Mouse (Mus musculus): ENCODE data around the gene Adnp. TPM values are rescaled to one million over a fixed set of nuclear protein-coding genes. Genes with fewer than 3 reads are reported as not detected.
"Not testable (repeated sequence)": the region's sequence is repeated elsewhere in the genome, so short reads cannot be mapped to it uniquely, and the experiment has no call there.

The Adnp gene
- total RNA-seq, 2 experiments from 2014 or later = 4.7 to 28.7 TPM

GRCm38 (mm10) chr2:168158911-168159711, 47.8 kb downstream of the Adnp start:
- ATAC-seq (replicated peaks; ENCODE audit: poor library complexity, severe bottlenecking) = peak; percentile 26

- not testable (repeated sequence) for ATAC-seq (replicated peaks; ENCODE audit: poor library complexity, severe bottlenecking)
Observed at GRCm38 (mm10) chr2:168157974-168158373, 48.9 kb downstream of the Adnp start.

- no peak for ATAC-seq (replicated peaks; ENCODE audit: poor library complexity, severe bottlenecking)
Observed at GRCm38 (mm10) chr2:168156361-168156760, 50.6 kb downstream of the Adnp start.

GRCm38 (mm10) chr2:168155666-168156065, 51.2 kb downstream of the Adnp start:
- no peak for ATAC-seq (replicated peaks; ENCODE audit: poor library complexity, severe bottlenecking)

GRCm38 (mm10) chr2:168154090-168154881, 52.6 kb downstream of the Adnp start:
- peak; percentile 96 for ATAC-seq (replicated peaks; ENCODE audit: poor library complexity, severe bottlenecking)

- peak; percentile 52; the same call in 1 of the 2 replicates for ATAC-seq (replicated peaks; ENCODE audit: poor library complexity, severe bottlenecking)
Observed at GRCm38 (mm10) chr2:168149241-168149640, 57.7 kb downstream of the Adnp start.

- no peak for ATAC-seq (replicated peaks; ENCODE audit: poor library complexity, severe bottlenecking)
Observed at GRCm38 (mm10) chr2:168147722-168148432, 59.0 kb downstream of the Adnp start.

- ATAC-seq (replicated peaks; ENCODE audit: poor library complexity, severe bottlenecking) = no peak
Observed at GRCm38 (mm10) chr2:168145437-168145836, 61.5 kb downstream of the Adnp start.

- no peak for ATAC-seq (replicated peaks; ENCODE audit: poor library complexity, severe bottlenecking)
Observed at GRCm38 (mm10) chr2:168143794-168144193, 63.1 kb downstream of the Adnp start.

- ATAC-seq (replicated peaks; ENCODE audit: poor library complexity, severe bottlenecking) = no peak
Observed at GRCm38 (mm10) chr2:168137161-168137560, 69.8 kb downstream of the Adnp start.

Other genes with a start within 250 kb of the Adnp start
- not detected in 2 replicates for gene Ripor3, start 196.5 kb downstream of the Adnp start, total RNA-seq (2014; fragmentation: Nextera tagmentation)
- not detected in 2 replicates for gene Ripor3, start 196.5 kb downstream of the Adnp start, total RNA-seq (2017)
- gene Pard6b, start 126.1 kb downstream of the Adnp start, total RNA-seq (2014; fragmentation: Nextera tagmentation) = 0.58 TPM in 1 of 2 replicates, not detected in the other
- 0.04 and 0.21 TPM in 2 replicates for gene Pard6b, start 126.1 kb downstream of the Adnp start, total RNA-seq (2017)
- 36.9 and 50.4 TPM in 2 replicates for gene Gm20716, start 23.3 kb upstream of the Adnp start, total RNA-seq (2014; fragmentation: Nextera tagmentation)
- 38.6 and 39.8 TPM in 2 replicates for gene Gm20716, start 23.3 kb upstream of the Adnp start, total RNA-seq (2017)
- 54.1 and 58.0 TPM in 2 replicates for gene Dpm1, start 23.5 kb upstream of the Adnp start, total RNA-seq (2014; fragmentation: Nextera tagmentation)
- 46.7 and 54.9 TPM in 2 replicates for gene Dpm1, start 23.5 kb upstream of the Adnp start, total RNA-seq (2017)
- 4.1 and 6.0 TPM in 2 replicates for gene Mocs3, start 23.5 kb upstream of the Adnp start, total RNA-seq (2014; fragmentation: Nextera tagmentation)
- 3.2 and 3.7 TPM in 2 replicates for gene Mocs3, start 23.5 kb upstream of the Adnp start, total RNA-seq (2017)
- 3.4 and 4.9 TPM in 2 replicates for gene Kcng1, start 74.6 kb upstream of the Adnp start, total RNA-seq (2014; fragmentation: Nextera tagmentation)
- 0.04 and 0.57 TPM in 2 replicates for gene Kcng1, start 74.6 kb upstream of the Adnp start, total RNA-seq (2017)

Measured in granulocyte monocyte progenitor cell, adult 5-6 weeks (primary cell).